Mouse (Mus musculus): ENCODE measurements around the gene Fam49a.

DNA sequence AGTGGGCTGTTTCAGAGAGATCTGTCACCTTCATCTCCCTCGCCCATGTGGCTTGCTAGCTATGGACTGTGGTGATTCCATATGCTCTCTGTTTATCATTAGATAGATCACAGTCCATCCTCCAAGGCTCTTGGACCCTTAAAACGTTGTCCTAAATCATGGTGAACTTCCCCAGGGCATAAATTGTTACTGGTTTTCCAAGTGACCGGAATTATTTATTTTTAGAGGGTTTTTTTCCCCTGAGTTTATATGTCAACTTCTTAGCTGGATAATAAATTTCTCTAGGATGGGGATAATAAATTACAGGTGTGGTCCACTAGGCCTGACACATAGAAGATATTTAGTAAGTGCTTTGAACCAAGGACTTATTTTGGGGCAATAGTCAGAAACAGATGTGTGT is 48.4 kb upstream of the Fam49a start:
- no peak for TF ChIP-seq FLI1 (IDR thresholded peaks at IDR 0.05; ENCODE audit: low read length)
- TF ChIP-seq GATA1 (IDR thresholded peaks at IDR 0.05; ENCODE audit: borderline replicate concordance, low read length) = no peak

All from megakaryocyte, embryonic 14.5 days (primary cell).